Comparison of ENCODE assay signal across 12 mouse cellular contexts in the genomic region with DNA sequence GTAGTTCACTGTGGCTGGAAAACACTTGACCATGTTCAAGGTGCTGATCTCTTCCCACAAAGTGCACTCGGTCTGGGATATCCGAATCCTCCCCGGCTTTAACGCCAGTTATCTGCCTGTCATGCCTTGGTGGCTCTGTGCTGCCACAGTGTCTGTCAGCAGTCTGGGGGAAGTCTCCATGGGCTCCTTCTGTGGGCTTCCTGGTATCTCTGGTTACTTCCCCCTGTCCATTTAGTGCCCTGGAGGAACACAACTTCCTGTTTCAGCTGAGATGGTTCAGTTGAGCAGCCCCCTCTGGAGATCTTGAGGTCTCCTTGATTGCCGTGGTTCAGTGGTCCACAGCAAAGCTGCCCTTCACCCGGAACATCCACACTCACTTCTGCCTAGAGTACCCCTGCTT. TPM values are rescaled to one million over a fixed set of nuclear protein-coding genes. Genes with fewer than 3 reads are reported as not detected.
DNase-seq lines count a peak whose midpoint lies in the region; ATAC-seq and TF ChIP-seq lines count a peak whose summit lies in the region.
"Had no signal": no experiment of that assay in that cellular context is flagged by ENCODE, and none has a peak within 500 bp of the region (broad histone marks: within the 10 kb centered on the region; RNA-seq: fewer than 3 reads in every experiment).

No protein-coding gene starts in this region.

- no peaks in the 10 kb centered on the region for H3K36me3 ChIP-seq in heart, embryonic 13.5 days
- no peaks in the 10 kb centered on the region for H3K36me3 ChIP-seq in spleen, adult 2 months (ENCODE audit: control insufficient read depth, insufficient read depth, low read length)
- no peaks in the 10 kb centered on the region for H3K36me3 ChIP-seq in liver, embryonic 14.5 days (replicated peaks; ENCODE audit: control insufficient read depth, insufficient read depth, low read depth)
- H3K36me3 ChIP-seq in stomach, embryonic 15.5 days, result no peaks in the 10 kb centered on the region
- no peaks in the 10 kb centered on the region for H3K36me3 ChIP-seq in forebrain, embryonic 11.5 days (ENCODE audit: control insufficient read depth, insufficient read depth, low read length)

- no peak for TF ChIP-seq EP300 in liver, embryonic 14.5 days (IDR thresholded peaks at IDR 0.05; ENCODE audit: low read depth)

- H3K9me3 ChIP-seq in heart, embryonic 13.5 days, result no peaks in the 10 kb centered on the region
- no peaks in the 10 kb centered on the region for H3K9me3 ChIP-seq in liver, embryonic 14.5 days (ENCODE audit: control insufficient read depth, low read length)
- no peaks in the 10 kb centered on the region for H3K9me3 ChIP-seq in stomach, embryonic 15.5 days
- no peaks in the 10 kb centered on the region for H3K9me3 ChIP-seq in forebrain, embryonic 11.5 days (ENCODE audit: control insufficient read depth, low read length)

- TF ChIP-seq CTCF in spleen, adult 2 months (IDR thresholded peaks at IDR 0.05; ENCODE audit: extremely low read depth, insufficient read depth, insufficient read length, insufficient replicate concordance), result no peak
- TF ChIP-seq CTCF in liver, embryonic 14.5 days (IDR thresholded peaks at IDR 0.05; ENCODE audit: low read depth), result no peak

- WGBS in heart, embryonic 13.5 days, result 52% methylated on average over 6 of the region's 6 CpGs
- 33% methylated on average over 6 of the region's 6 CpGs for WGBS in spleen, adult 2 months
- WGBS in liver, embryonic 14.5 days (ENCODE audit: insufficient replicate concordance), result 20% methylated on average over 6 of the region's 6 CpGs
- WGBS in stomach, embryonic 15.5 days, result 83% methylated on average over 6 of the region's 6 CpGs
- WGBS in forebrain, embryonic 11.5 days, result 77% methylated on average over 6 of the region's 6 CpGs

- H3K9ac ChIP-seq in heart, embryonic 13.5 days, result no peak overlapping the region
- no peak overlapping the region for H3K9ac ChIP-seq in liver, embryonic 14.5 days (replicated peaks)
- no peak overlapping the region for H3K9ac ChIP-seq in stomach, embryonic 15.5 days
- no peak overlapping the region for H3K9ac ChIP-seq in forebrain, embryonic 11.5 days (ENCODE audit: low read length)

- peak overlapping the region; percentile 79; the same call in 1 of the 2 replicates for H3K4me2 ChIP-seq in heart, embryonic 13.5 days
- peak overlapping the region; percentile 63 for H3K4me2 ChIP-seq in liver, embryonic 14.5 days (ENCODE audit: low read depth)
- H3K4me2 ChIP-seq in stomach, embryonic 15.5 days, result peak overlapping the region; percentile 62; the same call in 1 of the 2 replicates
- no peak overlapping the region for H3K4me2 ChIP-seq in forebrain, embryonic 11.5 days (ENCODE audit: low read depth, low read length, severe bottlenecking)

- no peak overlapping the region for H3K4me3 ChIP-seq in heart, embryonic 13.5 days
- H3K4me3 ChIP-seq in spleen, adult 2 months (ENCODE audit: extremely low read depth, insufficient read depth, insufficient read length), result no peak overlapping the region
- H3K4me3 ChIP-seq in liver, embryonic 14.5 days (ENCODE audit: insufficient read depth in 1 of 2, low read depth in 2 of 2, low read length in 2 of 2), result no peak overlapping the region
- no peak overlapping the region for H3K4me3 ChIP-seq in stomach, embryonic 15.5 days (replicated peaks)
- H3K4me3 ChIP-seq in forebrain, embryonic 11.5 days (ENCODE audit: low read depth, low read length), result no peak overlapping the region

- H3K27ac ChIP-seq in heart, embryonic 13.5 days (replicated peaks), result no peak overlapping the region
- peak overlapping the region; percentile 19 for H3K27ac ChIP-seq in spleen, adult 2 months (ENCODE audit: insufficient read depth, low read length)
- no peak overlapping the region for H3K27ac ChIP-seq in liver, embryonic 14.5 days
- H3K27ac ChIP-seq in stomach, embryonic 15.5 days, result no peak overlapping the region
- H3K27ac ChIP-seq in forebrain, embryonic 11.5 days (ENCODE audit: low read depth, low read length), result no peak overlapping the region

- TF ChIP-seq POLR2A in spleen, adult 2 months (IDR thresholded peaks at IDR 0.05; ENCODE audit: low read depth, low read length), result no peak

- peaks cover 4% of the 10 kb centered on the region; the same call in 1 of the 2 replicates for H3K27me3 ChIP-seq in heart, embryonic 13.5 days (replicated peaks)
- no peaks in the 10 kb centered on the region for H3K27me3 ChIP-seq in spleen, adult 2 months (ENCODE audit: control insufficient read depth, insufficient read depth, low read length)
- H3K27me3 ChIP-seq in liver, embryonic 14.5 days (ENCODE audit: control insufficient read depth, insufficient read depth, low read length), result no peaks in the 10 kb centered on the region
- no peaks in the 10 kb centered on the region for H3K27me3 ChIP-seq in stomach, embryonic 15.5 days (replicated peaks)
- H3K27me3 ChIP-seq in forebrain, embryonic 11.5 days (ENCODE audit: control insufficient read depth, insufficient read depth, low read length), result no peaks in the 10 kb centered on the region

- DNase-seq in heart, adult 8-10 months (ENCODE audit: low spot score), result no peak
- peak in 1 of 2 experiments; percentile 13 for DNase-seq in spleen, adult 2 months (ENCODE audit: low read depth in 1 of 2, low spot score in 2 of 2)
- DNase-seq in spleen, postnatal 14 days (ENCODE audit: low spot score in 2 of 2), result no peak
- DNase-seq in liver, embryonic 14.5 days (ENCODE audit: low read depth in 3 of 3, low spot score in 3 of 3), result no peak
- DNase-seq in adrenal gland, postnatal 10 days, result no peak
- DNase-seq in forebrain, embryonic 11.5 days (ENCODE audit: low spot score), result no peak
- DNase-seq: forebrain, postnatal 0 days; kidney, adult 9 months had no signal

- ATAC-seq in heart, embryonic 13.5 days (ENCODE audit: extremely low read depth, insufficient number of reproducible peaks, low FRiP score, low TSS enrichment), result no peak
- no peak for ATAC-seq in liver, embryonic 14.5 days (ENCODE audit: insufficient read depth)
- no peak for ATAC-seq in stomach, embryonic 15.5 days (ENCODE audit: insufficient read depth, low FRiP score, low read depth)
- ATAC-seq in forebrain, embryonic 11.5 days (replicated peaks; ENCODE audit: low FRiP score), result no peak

- peaks cover 10% of the 10 kb centered on the region; the same call in 1 of the 2 replicates for H3K4me1 ChIP-seq in heart, embryonic 13.5 days
- H3K4me1 ChIP-seq in spleen, adult 2 months (ENCODE audit: control insufficient read depth, insufficient read depth, insufficient read length), result peaks cover 22% of the 10 kb centered on the region
- H3K4me1 ChIP-seq in liver, embryonic 14.5 days (replicated peaks; ENCODE audit: control insufficient read depth in 2 of 2, insufficient read depth in 2 of 2, low read length in 1 of 2), result peaks cover 0 to 6% of the 10 kb centered on the region in 2 experiments; a peak in 2 of 4 replicates
- H3K4me1 ChIP-seq in stomach, embryonic 15.5 days, result no peaks in the 10 kb centered on the region
- 0 out of 2 replicates have a peak, but pooled peaks cover 3% of the 10 kb centered on the region for H3K4me1 ChIP-seq in forebrain, embryonic 11.5 days (replicated peaks; ENCODE audit: control insufficient read depth, insufficient read depth, low read length)

RNA-seq across cellular contexts. Expression of a gene that starts 14.9 kb away (rescaled TPM):
- 0.64 and 0.76 TPM in 2 replicates for polyA plus RNA-seq in heart, embryonic 13.5 days (2015; fragmentation: Nextera tagmentation; extraction: Ambion mirVana)
- total RNA-seq in heart, adult 8-10 months (2022), result under 1 TPM; 0.16 to 0.44 (median 0.28) TPM
- polyA plus RNA-seq in spleen, adult 2 months (2012; rRNA removed), result 0.79 and 0.99 TPM in 2 replicates
- polyA plus RNA-seq in liver, embryonic 14.5 days (2012; rRNA removed), result 0.66 and 1.0 TPM in 2 replicates
- polyA plus RNA-seq in liver, embryonic 14.5 days (2014; fragmentation: Nextera tagmentation; extraction: Ambion mirVana), result 0.62 and 0.66 TPM in 2 replicates
- polyA plus RNA-seq in stomach, embryonic 15.5 days (2015; fragmentation: Nextera tagmentation; extraction: Ambion mirVana), result 2.5 and 2.8 TPM in 2 replicates
- total RNA-seq in adrenal gland, postnatal 10 days (2021), result 1 to 10 TPM; 1.3 to 1.8 TPM
- polyA plus RNA-seq in forebrain, embryonic 11.5 days (2014; fragmentation: Nextera tagmentation; extraction: Ambion mirVana), result 0.39 and 0.44 TPM in 2 replicates

RNA-seq across cellular contexts. Expression of a gene that starts 19.8 kb away (rescaled TPM):
- 26.4 and 29.5 TPM in 2 replicates for polyA plus RNA-seq in heart, embryonic 13.5 days (2015; fragmentation: Nextera tagmentation; extraction: Ambion mirVana)
- total RNA-seq in heart, adult 8-10 months (2022), result 10 to 100 TPM; 23.6 to 29.9 (median 27.6) TPM
- polyA plus RNA-seq in spleen, adult 2 months (2012; rRNA removed), result 9.3 and 9.9 TPM in 2 replicates
- polyA plus RNA-seq in liver, embryonic 14.5 days (2012; rRNA removed), result 11.5 and 14.0 TPM in 2 replicates
- 17.7 and 20.4 TPM in 2 replicates for polyA plus RNA-seq in liver, embryonic 14.5 days (2014; fragmentation: Nextera tagmentation; extraction: Ambion mirVana)
- 25.6 and 26.1 TPM in 2 replicates for polyA plus RNA-seq in stomach, embryonic 15.5 days (2015; fragmentation: Nextera tagmentation; extraction: Ambion mirVana)
- 10 to 100 TPM; 23.6 to 29.8 TPM for total RNA-seq in adrenal gland, postnatal 10 days (2021)
- 28.0 and 30.6 TPM in 2 replicates for polyA plus RNA-seq in forebrain, embryonic 11.5 days (2014; fragmentation: Nextera tagmentation; extraction: Ambion mirVana)

RNA-seq across cellular contexts. Expression of a gene that starts 20.4 kb away (rescaled TPM):
- polyA plus RNA-seq in heart, embryonic 13.5 days (2015; fragmentation: Nextera tagmentation; extraction: Ambion mirVana), result 0.51 and 0.71 TPM in 2 replicates
- not detected for total RNA-seq in heart, adult 8-10 months (2022)
- not detected in 2 replicates for polyA plus RNA-seq in spleen, adult 2 months (2012; rRNA removed)
- 0.15 TPM in 2 replicates for polyA plus RNA-seq in liver, embryonic 14.5 days (2012; rRNA removed)
- polyA plus RNA-seq in liver, embryonic 14.5 days (2014; fragmentation: Nextera tagmentation; extraction: Ambion mirVana), result 0.55 and 0.63 TPM in 2 replicates
- polyA plus RNA-seq in stomach, embryonic 15.5 days (2015; fragmentation: Nextera tagmentation; extraction: Ambion mirVana), result 1.2 and 1.3 TPM in 2 replicates
- total RNA-seq in adrenal gland, postnatal 10 days (2021), result under 1 TPM in 1 of 2 experiments, not detected in 1; 0.60 TPM
- 0.72 and 0.80 TPM in 2 replicates for polyA plus RNA-seq in forebrain, embryonic 11.5 days (2014; fragmentation: Nextera tagmentation; extraction: Ambion mirVana)
- polyA plus RNA-seq: C2C12 had no signal

RNA-seq across cellular contexts. Expression of a gene that starts 32.6 kb away (rescaled TPM):
- 0.19 and 0.27 TPM in 2 replicates for polyA plus RNA-seq in heart, embryonic 13.5 days (2015; fragmentation: Nextera tagmentation; extraction: Ambion mirVana)
- total RNA-seq in heart, adult 8-10 months (2022), result not detected
- 0.12 and 0.15 TPM in 2 replicates for polyA plus RNA-seq in spleen, adult 2 months (2012; rRNA removed)
- 0.02 TPM in 1 of 2 replicates, not detected in the other for polyA plus RNA-seq in liver, embryonic 14.5 days (2012; rRNA removed)
- polyA plus RNA-seq in liver, embryonic 14.5 days (2014; fragmentation: Nextera tagmentation; extraction: Ambion mirVana), result not detected in 2 replicates
- 0.19 and 0.30 TPM in 2 replicates for polyA plus RNA-seq in stomach, embryonic 15.5 days (2015; fragmentation: Nextera tagmentation; extraction: Ambion mirVana)
- not detected for total RNA-seq in adrenal gland, postnatal 10 days (2021)
- 0.28 and 0.49 TPM in 2 replicates for polyA plus RNA-seq in forebrain, embryonic 11.5 days (2014; fragmentation: Nextera tagmentation; extraction: Ambion mirVana)
- polyA plus RNA-seq: C2C12 had no signal

RNA-seq across cellular contexts. Expression of a gene that starts 49.7 kb away (rescaled TPM):
- polyA plus RNA-seq in heart, embryonic 13.5 days (2015; fragmentation: Nextera tagmentation; extraction: Ambion mirVana), result 0.52 and 0.80 TPM in 2 replicates
- total RNA-seq in heart, adult 8-10 months (2022), result not detected
- polyA plus RNA-seq in spleen, adult 2 months (2012; rRNA removed), result not detected in 2 replicates
- polyA plus RNA-seq in liver, embryonic 14.5 days (2012; rRNA removed), result 0.02 TPM in 1 of 2 replicates, not detected in the other
- 0.09 TPM in 1 of 2 replicates, not detected in the other for polyA plus RNA-seq in liver, embryonic 14.5 days (2014; fragmentation: Nextera tagmentation; extraction: Ambion mirVana)
- 0.37 and 0.50 TPM in 2 replicates for polyA plus RNA-seq in stomach, embryonic 15.5 days (2015; fragmentation: Nextera tagmentation; extraction: Ambion mirVana)
- under 1 TPM in 1 of 2 experiments, not detected in 1; 0.18 TPM for total RNA-seq in adrenal gland, postnatal 10 days (2021)
- 4.7 and 5.2 TPM in 2 replicates for polyA plus RNA-seq in forebrain, embryonic 11.5 days (2014; fragmentation: Nextera tagmentation; extraction: Ambion mirVana)
- total RNA-seq: left cerebral cortex, adult 8-10 months had no signal
